Mouse (Mus musculus) brain, embryonic 14.5 days (tissue): ENCODE data around the gene Dbi.

Experiments used
- CTCF ChIP-seq: fragments of 200-500 bp; IDR thresholded peaks from 2 replicates; pipeline ENCODE4 v1.5.1; 2012; ENCODE audit warnings: inconsistent platforms, mild to moderate bottlenecking, moderate library complexity, borderline replicate concordance; ENCODE audit not compliant: insufficient read depth, insufficient read length; ENCODE audit errors: extremely low read depth
- POLR2A ChIP-seq: fragments of 200-500 bp; IDR thresholded peaks from 2 replicates; pipeline ENCODE4 v1.6.1; 2012; ENCODE audit warnings: mild to moderate bottlenecking, inconsistent platforms, borderline replicate concordance; ENCODE audit not compliant: poor library complexity, insufficient read depth, insufficient read length, severe bottlenecking; ENCODE audit errors: extremely low read depth

GRCm38 (mm10) chr1:120142551-120142950 lies 21.7 kb upstream of the Dbi start:
- TF ChIP-seq CTCF = no peak
- no peak for TF ChIP-seq POLR2A
